ENCODE assay signal across 18 mouse cellular contexts in the genomic region with DNA sequence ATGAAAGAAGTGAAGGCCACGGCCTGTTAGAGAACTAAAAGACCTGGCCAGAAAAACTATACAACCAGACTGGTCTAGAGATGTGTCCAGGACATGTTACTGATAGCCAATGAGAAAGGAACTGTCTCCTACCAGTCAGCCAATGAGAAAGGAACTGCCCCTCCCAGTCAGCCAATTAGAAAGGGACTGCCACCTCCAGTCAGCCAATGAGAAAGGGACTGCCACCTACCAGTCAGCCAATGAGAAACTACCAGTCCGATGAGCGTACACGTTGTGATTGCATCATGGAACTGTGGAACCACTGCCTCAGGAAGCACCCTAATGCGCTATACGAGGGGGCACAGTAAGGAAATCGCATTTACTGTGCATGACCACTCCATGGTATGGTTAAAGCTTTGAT. TPM values are rescaled to one million over a fixed set of nuclear protein-coding genes. Genes with fewer than 3 reads are reported as not detected.
DNase-seq lines count a peak whose midpoint lies in the region; ATAC-seq and TF ChIP-seq lines count a peak whose summit lies in the region.
"Had no signal": no experiment of that assay in that cellular context is flagged by ENCODE, and none has a peak within 500 bp of the region (broad histone marks: within the 10 kb centered on the region; RNA-seq: fewer than 3 reads in every experiment).

No protein-coding gene starts in this region.

- no peak overlapping the region for H3K27ac ChIP-seq in hindbrain, embryonic 15.5 days (replicated peaks)
- no peak overlapping the region for H3K27ac ChIP-seq in hindbrain, embryonic 12.5 days
- H3K27ac ChIP-seq in neural tube, embryonic 11.5 days (ENCODE audit: low read depth, low read length) = no peak overlapping the region
- H3K27ac ChIP-seq in gastrocnemius, adult 2 months = no peak overlapping the region
- H3K27ac ChIP-seq: limb, embryonic 15.5 days; stomach, postnatal 0 days had no signal

- H3K4me3 ChIP-seq in hindbrain, embryonic 15.5 days = no peak overlapping the region
- H3K4me3 ChIP-seq in hindbrain, embryonic 12.5 days = no peak overlapping the region
- no peak overlapping the region for H3K4me3 ChIP-seq in neural tube, embryonic 11.5 days (ENCODE audit: low read depth, low read length)
- H3K4me3 ChIP-seq in gastrocnemius, adult 2 months = no peak overlapping the region
- H3K4me3 ChIP-seq: limb, embryonic 15.5 days had no signal

- H3K4me1 ChIP-seq in hindbrain, embryonic 15.5 days (replicated peaks) = peaks cover 6% of the 10 kb centered on the region
- H3K4me1 ChIP-seq in hindbrain, embryonic 12.5 days = peaks cover 7% of the 10 kb centered on the region
- H3K4me1 ChIP-seq in neural tube, embryonic 11.5 days (ENCODE audit: control insufficient read depth, insufficient read depth, low read length) = peaks cover 6% of the 10 kb centered on the region; the same call in 1 of the 2 replicates

- no peak overlapping the region for H3K4me2 ChIP-seq in hindbrain, embryonic 15.5 days
- no peak overlapping the region for H3K4me2 ChIP-seq in hindbrain, embryonic 12.5 days (replicated peaks)
- H3K4me2 ChIP-seq in neural tube, embryonic 11.5 days (ENCODE audit: low read depth) = no peak overlapping the region
- H3K4me2 ChIP-seq: limb, embryonic 15.5 days had no signal

- no peak overlapping the region for H3K9ac ChIP-seq in hindbrain, embryonic 15.5 days
- H3K9ac ChIP-seq in hindbrain, embryonic 12.5 days = no peak overlapping the region
- no peak overlapping the region for H3K9ac ChIP-seq in neural tube, embryonic 11.5 days (ENCODE audit: low read length)
- H3K9ac ChIP-seq: limb, embryonic 15.5 days had no signal

- no peaks in the 10 kb centered on the region for H3K27me3 ChIP-seq in hindbrain, embryonic 15.5 days
- no peaks in the 10 kb centered on the region for H3K27me3 ChIP-seq in hindbrain, embryonic 12.5 days
- H3K27me3 ChIP-seq in neural tube, embryonic 11.5 days (ENCODE audit: control insufficient read depth, insufficient read depth, low read length) = no peaks in the 10 kb centered on the region
- H3K27me3 ChIP-seq: limb, embryonic 15.5 days had no signal

- TF ChIP-seq CTCF in gastrocnemius, adult 2 months (IDR thresholded peaks at IDR 0.05) = no peak

- DNase-seq in neural tube, embryonic 11.5 days (ENCODE audit: low spot score) = no peak
- no peak for DNase-seq in neural tube, embryonic 10.5 days (ENCODE audit: extremely low spot score, low spot score)
- DNase-seq in R1 (ENCODE audit: low read depth, low spot score) = peak; percentile 96
- DNase-seq in testis, postnatal 14 days (ENCODE audit: low spot score) = peak; percentile 88
- DNase-seq in gastrocnemius, adult 2 months = no peak
- DNase-seq in right cerebral cortex, postnatal 10 days (ENCODE audit: low spot score in 2 of 2) = no peak
- DNase-seq: adrenal gland, postnatal 36 days; cerebellum, adult 9-11 months; gastrocnemius, postnatal 25 days; heart, postnatal 10 days; layer of hippocampus, postnatal 36 days; lung, adult 18-20 months; thymus, postnatal 36 days had no signal

- no peaks in the 10 kb centered on the region for H3K9me3 ChIP-seq in hindbrain, embryonic 15.5 days
- no peaks in the 10 kb centered on the region for H3K9me3 ChIP-seq in hindbrain, embryonic 12.5 days (replicated peaks)
- no peaks in the 10 kb centered on the region for H3K9me3 ChIP-seq in neural tube, embryonic 11.5 days (ENCODE audit: control insufficient read depth, low read length)
- H3K9me3 ChIP-seq: limb, embryonic 15.5 days had no signal

- H3K36me3 ChIP-seq in hindbrain, embryonic 15.5 days = peaks cover 18% of the 10 kb centered on the region
- H3K36me3 ChIP-seq in hindbrain, embryonic 12.5 days = peaks cover 35% of the 10 kb centered on the region
- H3K36me3 ChIP-seq in neural tube, embryonic 11.5 days (ENCODE audit: control insufficient read depth, insufficient read depth, low read length) = peaks cover 9% of the 10 kb centered on the region; the same call in 1 of the 2 replicates

- intact Hi-C loops in gastrocnemius, adult 2 months (cut with DNase I) = loop anchor here (10.0 kb wide), 1 partner anchor 200 kb away; no protein-coding TSS in a partner anchor

- ATAC-seq in hindbrain, embryonic 15.5 days (ENCODE audit: low FRiP score, low read depth) = 0 out of 2 replicates have a peak, but pooled peaks have one; percentile 25
- ATAC-seq in hindbrain, embryonic 12.5 days (ENCODE audit: low FRiP score) = no peak
- 0 out of 2 replicates have a peak, but pooled peaks have one; percentile 21 for ATAC-seq in neural tube, embryonic 11.5 days (ENCODE audit: insufficient read depth, low FRiP score, low TSS enrichment)
- ATAC-seq: activated CD4-positive, CD25-positive, alpha-beta regulatory T cell, adult 4 months had no signal

- WGBS in hindbrain, embryonic 15.5 days = 94% methylated on average over 7 of the region's 7 CpGs
- 90% methylated on average over 7 of the region's 7 CpGs for WGBS in hindbrain, embryonic 12.5 days
- WGBS in neural tube, embryonic 11.5 days = 92% methylated on average over 7 of the region's 7 CpGs

RNA-seq across cellular contexts. Expression of gene Ostc, which starts 14.5 kb away (rescaled TPM):
- 192 and 206 TPM in 2 replicates for polyA plus RNA-seq in hindbrain, embryonic 15.5 days (2015; fragmentation: Nextera tagmentation; extraction: Ambion mirVana)
- 271 and 273 TPM in 2 replicates for polyA plus RNA-seq in hindbrain, embryonic 12.5 days (2016; fragmentation: Nextera tagmentation; extraction: Ambion mirVana)
- polyA plus RNA-seq in neural tube, embryonic 11.5 days (2014; fragmentation: Nextera tagmentation; extraction: Ambion mirVana) = 319 and 333 TPM in 2 replicates
- total RNA-seq in gastrocnemius, adult 2 months (2021) = 10 to 100 TPM; 27.9 to 37.7 TPM

RNA-seq across cellular contexts. Expression of gene Rpl34, which starts 35.5 kb away (rescaled TPM):
- polyA plus RNA-seq in hindbrain, embryonic 15.5 days (2015; fragmentation: Nextera tagmentation; extraction: Ambion mirVana) = 511 and 568 TPM in 2 replicates
- polyA plus RNA-seq in hindbrain, embryonic 12.5 days (2016; fragmentation: Nextera tagmentation; extraction: Ambion mirVana) = 479 and 601 TPM in 2 replicates
- 705 and 712 TPM in 2 replicates for polyA plus RNA-seq in neural tube, embryonic 11.5 days (2014; fragmentation: Nextera tagmentation; extraction: Ambion mirVana)
- 100 to 1,000 TPM; 312 to 382 TPM for total RNA-seq in gastrocnemius, adult 2 months (2021)

Comparison
In these comparisons a context has a peak if more than half of its experiments do, and no peak if none do; other contexts are left out.
1. DNase-seq: peak in R1 (single experiment) and testis, postnatal 14 days (single experiment); none in neural tube, embryonic 11.5 days (single experiment), neural tube, embryonic 10.5 days (single experiment), gastrocnemius, adult 2 months (single experiment) and right cerebral cortex, postnatal 10 days (0 of 2).